Mouse (Mus musculus) lung, embryonic 14.5 days (tissue): Measurements from ENCODE around the gene Gm21812. TPM values are rescaled to one million over a fixed set of nuclear protein-coding genes. Genes with fewer than 3 reads are reported as not detected.
"Not testable (repeated sequence)": the region's sequence is repeated elsewhere in the genome, so short reads cannot be mapped to it uniquely, and the experiment has no call there.

Source experiments
- ATAC-seq: fragments of 200-750 bp; cut with Nextera tagmentation; 2 replicates; pipeline ENCODE4 v1.8.0; 2017; ENCODE audit warnings: mild to moderate bottlenecking, moderate TSS enrichment, moderate library complexity; ENCODE audit not compliant: insufficient read depth
- DNase-seq: peaks from one replicate; pipeline ENCODE4 v3.0.0-alpha.2; 2015
- H3K27ac ChIP-seq: fragments of 300-500 bp; sonication (generic); 2 replicates; pipeline ENCODE4 v1.5.1; 2014; ENCODE audit warnings: low read depth, mild to moderate bottlenecking, moderate library complexity
- H3K27me3 ChIP-seq: fragments of 300-500 bp; sonication (generic); 2 replicates; pipeline ENCODE4 v1.6.1; 2014; ENCODE audit warnings: low read length, control low read depth; ENCODE audit not compliant: insufficient read depth
- H3K36me3 ChIP-seq: fragments of 300-500 bp; sonication (generic); 2 replicates; pipeline ENCODE4 v1.6.1; 2014; ENCODE audit warnings: control low read depth; ENCODE audit not compliant: insufficient read depth
- H3K4me1 ChIP-seq: fragments of 300-500 bp; sonication (generic); 2 replicates; pipeline ENCODE4 v1.6.1; 2014; ENCODE audit warnings: antibody characterized with exemption, control low read depth; ENCODE audit not compliant: insufficient read depth
- H3K4me2 ChIP-seq: fragments of 300-500 bp; sonication (generic); 2 replicates; pipeline ENCODE4 v1.6.1; 2014; ENCODE audit warnings: mild to moderate bottlenecking
- H3K4me3 ChIP-seq: fragments of 300-500 bp; sonication (generic); 2 replicates; pipeline ENCODE4 v1.5.1; 2014; ENCODE audit warnings: low read depth, low read length
- H3K9ac ChIP-seq: fragments of 300-500 bp; sonication (generic); 2 replicates; pipeline ENCODE4 v1.6.1; 2014
- H3K9me3 ChIP-seq: fragments of 300-500 bp; sonication (generic); 2 replicates; pipeline ENCODE4 v1.6.1; 2016; ENCODE audit warnings: low read depth, low read length, control low read depth
- WGBS: fragments of 180-500 bp; shearing (Covaris S2); extraction: QIAGEN DNeasy Blood & Tissue Kit; methylation state at CpG from one replicate; pipeline ENCODE4 v1.1.7; 2014; 5-methylcytosine and 5-hydroxymethylcytosine counted together
- polyA plus RNA-seq: library from polyadenylated mRNA; unstranded; fragments of >200 nt; fragmentation: Nextera tagmentation; extraction: Ambion mirVana; gene quantifications from 2 replicates; pipeline ENCODE4 v1.2.1, GENCODE M21; 2014

The Gm21812 gene
- not detected in 2 replicates for polyA plus RNA-seq

DNA sequence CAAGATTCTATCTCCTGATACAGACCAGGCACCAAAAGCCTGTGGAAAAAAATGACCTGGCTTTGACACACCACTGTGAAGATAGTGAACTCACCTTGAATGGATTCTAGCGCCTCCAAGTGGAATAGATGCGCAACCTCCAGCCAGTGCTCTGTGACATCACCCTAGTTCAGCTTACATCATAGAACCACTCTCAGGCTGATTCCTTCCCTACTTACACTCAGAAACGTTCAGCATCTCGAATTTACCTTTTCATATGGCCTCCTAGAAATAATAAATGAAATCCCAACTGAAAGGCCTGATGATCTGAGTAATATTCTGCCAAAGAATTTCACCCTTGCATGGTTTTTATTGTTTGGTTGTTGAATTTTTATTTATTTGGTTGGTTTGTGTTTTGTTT is at the start of gene Gm21812:
Gm21812 (minus strand) TSS at position 101 of the 400 bp plus-strand sequence.
- H3K36me3 ChIP-seq, H3K4me1 ChIP-seq, H3K4me2 ChIP-seq, H3K9ac ChIP-seq, DNase-seq, ATAC-seq, H3K27me3 ChIP-seq, H3K27ac ChIP-seq, H3K9me3 ChIP-seq, H3K4me3 ChIP-seq: not testable (repeated sequence)
- WGBS: no CpG with 5 or more reads among the region's 4 CpGs

Other genes with a start within 250 kb of the Gm21812 start
- gene Gm21292, start 213.3 kb downstream of the Gm21812 start, polyA plus RNA-seq: not detected in 2 replicates
- not detected in 2 replicates for gene Gm21721, start 145.0 kb downstream of the Gm21812 start, polyA plus RNA-seq
- gene Gm21874, start 69.0 kb upstream of the Gm21812 start, polyA plus RNA-seq: not detected in 2 replicates